Mouse (Mus musculus) C2C12 (cell line): Measurements from ENCODE around the gene Rasgrp3. TPM values are rescaled to one million over a fixed set of nuclear protein-coding genes. Genes with fewer than 3 reads are reported as not detected.

Experiments
- H3K27me3 ChIP-seq: one replicate; pipeline ENCODE4 v1.6.1; 2011; ENCODE audit not compliant: control insufficient read depth, insufficient read depth, insufficient read length
- H3K36me3 ChIP-seq: one replicate; pipeline ENCODE4 v1.6.1; 2011; ENCODE audit not compliant: control insufficient read depth, insufficient read depth
- H3K4me3 ChIP-seq: one replicate; pipeline ENCODE4 v1.5.1; 2011; ENCODE audit warnings: mild to moderate bottlenecking, control low read depth; ENCODE audit not compliant: poor library complexity, insufficient read depth, severe bottlenecking
- H3K79me2 ChIP-seq: one replicate; pipeline ENCODE4 v1.6.1; 2011; ENCODE audit not compliant: control insufficient read depth, insufficient read depth
- H3K79me3 ChIP-seq: one replicate; pipeline ENCODE4 v1.6.1; 2011; ENCODE audit warnings: low read depth, control low read depth
- H3ac ChIP-seq: one replicate; pipeline ENCODE3; 2011; ENCODE audit warnings: low read depth; ENCODE audit not compliant: control insufficient read depth, insufficient read length
- CEBPB ChIP-seq: IDR thresholded peaks from one replicate; pipeline ENCODE4 v1.6.1; 2011; ENCODE audit warnings: low read depth, mild to moderate bottlenecking, control low read depth, moderate library complexity
- CTCF ChIP-seq: IDR thresholded peaks from one replicate; pipeline ENCODE4 v1.5.1; 2011; ENCODE audit not compliant: control insufficient read depth, insufficient read depth, insufficient read length
- FOSL1 ChIP-seq: IDR thresholded peaks from one replicate; pipeline ENCODE4 v1.8.0; 2011; ENCODE audit warnings: mild to moderate bottlenecking, low read length; ENCODE audit not compliant: poor library complexity, insufficient read depth, severe bottlenecking
- MAX ChIP-seq: IDR thresholded peaks from one replicate; pipeline ENCODE4 v1.6.1; 2011; ENCODE audit warnings: mild to moderate bottlenecking, control low read depth
- MYOD1 ChIP-seq: IDR thresholded peaks from one replicate; pipeline ENCODE4 v1.6.1; 2011; ENCODE audit warnings: low read depth; ENCODE audit not compliant: control insufficient read depth, insufficient read length
- MYOG ChIP-seq: IDR thresholded peaks from one replicate; pipeline ENCODE4 v1.6.1; 2011; ENCODE audit not compliant: control insufficient read depth, insufficient read length; ENCODE audit errors: extremely low read depth
- USF1 ChIP-seq: IDR thresholded peaks from one replicate; pipeline ENCODE4 v1.6.1; 2011; ENCODE audit warnings: low read depth, mild to moderate bottlenecking, control low read depth, moderate library complexity
- polyA plus RNA-seq: library from polyadenylated mRNA; unstranded; fragments of >200 nt; fragmentation: generic; extraction: Trizol; gene quantifications from one replicate; pipeline ENCODE4 v1.2.1, GENCODE M21; 2012; ENCODE audit warnings: missing spikeins

Rasgrp3 gene
- polyA plus RNA-seq, 1 experiment: 0.05 TPM

- H3K27me3 ChIP-seq: no peaks in the 10 kb centered on the region
- no peaks in the 10 kb centered on the region for H3K36me3 ChIP-seq
- no peak overlapping the region for H3ac ChIP-seq
- no peak overlapping the region for H3K4me3 ChIP-seq
- no peak for TF ChIP-seq MAX
- no peak for TF ChIP-seq FOSL1
- no peak for TF ChIP-seq CEBPB
- no peaks in the 10 kb centered on the region for H3K79me3 ChIP-seq
- no peaks in the 10 kb centered on the region for H3K79me2 ChIP-seq
Measured at GRCm38 (mm10) chr17:75506708-75507641, 71.3 kb downstream of the Rasgrp3 start.

GRCm38 (mm10) chr17:75509257-75509656 is 73.6 kb downstream of the Rasgrp3 start:
- no peaks in the 10 kb centered on the region for H3K27me3 ChIP-seq
- TF ChIP-seq FOSL1: no peak
- TF ChIP-seq CTCF: no peak
- TF ChIP-seq USF1: no peak
- no peak for TF ChIP-seq CEBPB
- TF ChIP-seq MYOD1: no peak
- no peak for TF ChIP-seq MYOG
- no peak for TF ChIP-seq MAX
- no peaks in the 10 kb centered on the region for H3K36me3 ChIP-seq
- no peak overlapping the region for H3ac ChIP-seq
- no peaks in the 10 kb centered on the region for H3K79me2 ChIP-seq
- no peaks in the 10 kb centered on the region for H3K79me3 ChIP-seq
- H3K4me3 ChIP-seq: no peak overlapping the region

GRCm38 (mm10) chr17:75516591-75516990 is 80.9 kb downstream of the Rasgrp3 start:
- TF ChIP-seq MYOG (no peak), MYOD1 (no peak), MAX (no peak), FOSL1 (no peak), CTCF (no peak), CEBPB (no peak), USF1 (no peak)
- Histone ChIP-seq H3K36me3 (no peaks in the 10 kb centered on the region), H3ac (no peak overlapping the region), H3K79me3 (no peaks in the 10 kb centered on the region), H3K4me3 (no peak overlapping the region), H3K79me2 (no peaks in the 10 kb centered on the region), H3K27me3 (peaks cover 12% of the 10 kb centered on the region)

GRCm38 (mm10) chr17:75518181-75518901 is 82.6 kb downstream of the Rasgrp3 start:
- Histone ChIP-seq H3K27me3 (peaks cover 12% of the 10 kb centered on the region), H3K79me3 (no peaks in the 10 kb centered on the region)

GRCm38 (mm10) chr17:75519239-75519900 is 83.7 kb downstream of the Rasgrp3 start:
- TF ChIP-seq MYOD1: no peak
- no peak for TF ChIP-seq FOSL1
- no peak for TF ChIP-seq CTCF
- no peak for TF ChIP-seq USF1
- no peak for TF ChIP-seq MAX
- TF ChIP-seq MYOG: no peak
- TF ChIP-seq CEBPB: no peak

More at GRCm38 (mm10) chr17:75518181-75518901, 82.6 kb downstream of the Rasgrp3 start:
- no peak overlapping the region for H3K4me3 ChIP-seq
- H3K36me3 ChIP-seq: no peaks in the 10 kb centered on the region
- TF ChIP-seq FOSL1 (no peak), CTCF (no peak), USF1 (no peak), MAX (no peak), MYOD1 (no peak), CEBPB (no peak), MYOG (no peak)
- H3ac ChIP-seq: no peak overlapping the region
- no peaks in the 10 kb centered on the region for H3K79me2 ChIP-seq

More at GRCm38 (mm10) chr17:75519239-75519900, 83.7 kb downstream of the Rasgrp3 start:
- Histone ChIP-seq H3K79me2 (no peaks in the 10 kb centered on the region), H3K79me3 (no peaks in the 10 kb centered on the region), H3ac (no peak overlapping the region), H3K36me3 (no peaks in the 10 kb centered on the region), H3K27me3 (peaks cover 12% of the 10 kb centered on the region), H3K4me3 (no peak overlapping the region)
